Mouse (Mus musculus): Measurements from ENCODE around the gene Pfkp.

DNA sequence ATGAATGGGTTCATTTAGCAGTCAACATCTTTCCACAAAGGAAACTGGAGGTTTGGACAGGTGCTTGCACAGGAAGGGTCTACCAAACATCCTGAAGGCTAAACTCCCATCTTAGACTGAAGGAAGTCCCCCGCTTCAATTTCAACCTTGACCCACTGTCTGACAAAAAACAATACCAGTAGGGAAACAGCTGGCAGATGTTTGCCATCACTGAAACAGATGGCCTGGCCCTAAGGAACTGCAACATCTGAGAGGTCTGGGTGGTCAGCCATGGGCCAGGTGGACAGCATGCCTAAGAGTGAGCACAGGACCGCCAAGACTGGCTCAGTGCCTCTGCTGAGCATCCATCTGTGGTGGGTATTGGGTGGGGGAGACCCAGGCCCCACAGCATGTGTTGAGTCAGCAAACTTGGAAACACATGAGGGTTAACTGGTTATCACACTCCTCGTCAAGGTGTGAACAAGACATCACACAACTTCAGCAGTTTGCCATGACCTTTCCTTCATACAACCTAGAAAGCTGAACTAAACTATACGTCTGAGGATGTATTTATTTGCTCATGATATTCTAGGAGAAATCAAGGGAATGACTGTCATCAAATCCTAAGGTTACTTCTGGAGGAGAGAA, 65.0 kb downstream of the Pfkp start:
- TF ChIP-seq CTCF (IDR thresholded peaks at IDR 0.05) (no peak), POLR2A (IDR thresholded peaks at IDR 0.05; ENCODE audit: insufficient read depth, low read depth, low read length) (no peak), EP300 (IDR thresholded peaks at IDR 0.05; ENCODE audit: insufficient read depth, low read depth, low read length) (no peak)

Data from heart, adult 2 months (tissue).